Mouse (Mus musculus): ENCODE results near the gene Mpdz.

GRCm38 (mm10) chr4:81351368-81351767, 91.2 kb downstream of the Mpdz start:
- TF ChIP-seq CTCF (IDR thresholded peaks at IDR 0.05; ENCODE audit: low read depth, low read length) (no peak), GATA2 (IDR thresholded peaks at IDR 0.05; ENCODE audit: borderline replicate concordance, low read depth, low read length) (no peak), TAL1 (conservative IDR thresholded peaks at IDR 0.05; ENCODE audit: low read depth, low read length) (no peak), POLR2AphosphoS5 (IDR thresholded peaks at IDR 0.05; ENCODE audit: insufficient replicate concordance, low read depth, low read length) (no peak)

All from G1E (cell line).